Mouse (Mus musculus) bone marrow, adult 2 months (tissue): Measurements from ENCODE around the gene Ccdc114.

Source experiments
- CTCF ChIP-seq: fragments of 200-500 bp; IDR thresholded peaks from 2 replicates; pipeline ENCODE4 v1.5.1; 2011; ENCODE audit warnings: low read length, control low read depth; ENCODE audit not compliant: control insufficient read depth, insufficient read depth
- POLR2A ChIP-seq: fragments of 200-500 bp; IDR thresholded peaks from 2 replicates; pipeline ENCODE4 v1.6.1; 2011; ENCODE audit warnings: low read depth, mild to moderate bottlenecking, control low read depth, low read length, borderline replicate concordance; ENCODE audit not compliant: control insufficient read depth

DNA sequence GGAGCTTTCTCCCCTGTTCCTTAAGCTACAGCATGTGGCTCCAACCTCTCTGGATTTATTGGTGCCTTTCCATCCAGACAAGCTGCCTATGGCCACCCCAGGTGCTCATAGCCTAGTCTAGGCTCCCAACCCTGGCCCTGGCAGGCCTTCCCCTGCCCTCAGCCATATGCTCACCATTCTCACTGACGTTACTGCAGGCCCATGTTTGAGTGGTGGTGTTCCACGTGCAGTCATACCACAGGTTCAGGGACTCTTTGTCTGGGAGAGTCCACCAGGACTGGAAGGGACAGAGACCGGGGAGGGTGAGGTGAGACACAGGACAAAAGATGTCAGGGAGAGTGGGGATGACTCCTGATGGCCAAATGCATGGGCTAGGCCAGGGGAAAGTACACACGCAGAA lies 4.1 kb upstream of the Ccdc114 start:
- TF ChIP-seq POLR2A: no peak
- no peak for TF ChIP-seq CTCF
